Mouse (Mus musculus) megakaryocyte-erythroid progenitor cell, adult 5 weeks (primary cell): Measurements from ENCODE around the gene Syn2. TPM values are rescaled to one million over a fixed set of nuclear protein-coding genes. Genes with fewer than 3 reads are reported as not detected.

Experiments
- polyA plus RNA-seq: library from polyadenylated mRNA; stranded (reverse); fragments of >175 nt; gene quantifications from 2 replicates; pipeline ENCODE4 v1.2.3, GENCODE M21; 2012

The Syn2 gene
- polyA plus RNA-seq: 0.02 TPM in 1 of 2 replicates, not detected in the other

DNA sequence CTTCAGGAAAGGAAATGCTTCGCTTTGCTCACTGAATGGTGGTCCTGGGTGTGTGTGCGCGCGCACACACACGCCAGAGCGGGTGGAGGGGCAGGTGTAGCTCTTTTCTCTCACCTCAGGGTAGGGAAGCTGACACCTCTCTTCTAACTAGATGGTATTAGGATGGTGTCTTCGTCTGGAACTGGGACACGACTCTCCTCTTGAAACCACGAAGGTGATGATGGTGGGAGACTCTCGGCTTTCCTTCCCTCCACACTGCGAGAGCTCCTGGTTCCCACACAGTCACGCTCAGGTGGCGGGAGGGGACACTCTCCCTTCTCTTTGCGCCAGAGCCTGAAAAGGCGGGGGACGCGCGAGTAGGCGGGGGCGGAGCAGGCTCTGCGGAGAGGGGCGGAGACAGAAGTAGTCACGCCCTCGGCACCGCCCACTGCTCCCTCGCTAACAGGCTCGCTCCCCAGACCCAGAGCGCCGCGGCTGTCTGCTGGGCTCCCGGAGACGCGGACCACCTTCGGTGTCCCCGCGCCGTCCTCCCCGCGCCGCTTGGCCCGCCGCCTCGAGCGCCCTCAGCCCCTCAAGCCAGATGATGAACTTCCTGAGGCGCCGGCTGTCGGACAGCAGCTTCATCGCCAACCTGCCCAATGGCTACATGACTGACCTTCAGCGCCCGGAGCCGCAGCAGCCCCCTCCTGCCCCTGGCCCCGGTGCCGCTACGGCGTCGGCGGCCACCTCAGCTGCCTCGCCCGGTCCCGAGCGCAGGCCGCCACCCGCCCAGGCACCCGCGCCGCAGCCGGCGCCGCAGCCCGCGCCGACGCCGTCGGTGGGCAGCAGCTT lies at the start of gene Syn2:
Syn2 (plus strand) TSS at position 402 of the 831 bp plus-strand sequence.

DNA sequence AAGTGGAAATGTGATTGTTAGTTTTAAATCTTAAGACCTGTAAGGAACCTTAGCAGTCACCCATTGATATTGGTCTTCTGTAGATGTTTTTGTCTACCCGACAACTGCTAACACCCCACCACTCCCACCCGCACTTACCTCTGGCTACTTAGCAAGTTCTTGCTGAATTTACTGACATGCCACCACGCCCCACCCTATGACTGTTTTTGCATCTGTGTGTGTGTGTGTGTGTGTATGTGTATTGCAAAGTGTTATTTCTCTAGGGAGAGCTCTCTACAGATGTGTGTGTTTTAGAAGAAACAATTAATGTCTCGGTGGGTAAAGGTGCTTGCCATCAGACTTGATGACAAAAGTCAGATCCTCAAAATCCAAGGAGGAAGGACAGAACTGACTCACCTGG lies 92.3 kb downstream of the Syn2 start, which contains the start of gene Gm17482:
Gm17482 (plus strand) TSS at position 301 of the 400 bp plus-strand sequence.

DNA sequence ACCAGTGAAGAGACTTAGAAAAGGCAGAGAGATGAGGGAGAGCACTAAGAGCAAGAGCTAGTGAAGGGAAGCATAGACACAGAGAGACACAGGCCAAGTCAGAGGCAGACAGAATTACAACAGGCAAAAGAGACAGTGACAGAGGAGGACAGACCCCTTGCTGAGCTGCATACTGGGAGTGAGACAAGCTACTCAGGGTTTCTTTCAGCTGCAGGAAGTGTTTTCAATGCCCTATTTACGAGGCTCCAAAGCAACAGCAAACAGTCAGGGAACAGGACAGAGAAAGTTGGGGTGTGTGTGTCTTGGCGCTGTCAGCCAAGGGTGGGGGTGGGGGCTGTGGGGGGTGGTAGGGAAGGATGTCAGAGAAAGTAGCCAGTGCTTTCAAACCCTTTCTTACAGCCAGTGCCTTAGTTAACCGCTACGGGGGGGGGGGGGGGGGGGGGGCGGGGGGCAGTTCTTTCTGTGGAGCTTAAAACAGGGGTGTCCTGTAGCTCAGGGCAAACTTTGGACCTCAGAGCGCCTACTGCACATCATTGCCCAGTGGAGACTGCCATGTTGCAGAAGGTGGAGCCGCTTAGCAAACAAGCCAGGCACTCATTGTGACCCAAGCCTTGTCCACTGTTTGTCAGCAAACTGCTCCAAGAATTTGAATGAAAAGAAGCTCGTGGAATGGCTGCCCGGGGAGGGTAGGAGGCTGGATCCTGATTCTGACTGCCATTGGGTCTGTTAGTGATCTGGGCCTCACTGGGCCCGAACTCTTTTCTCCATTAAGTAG lies 117.6 kb downstream of the Syn2 start, which contains the start of gene Timp4:
Timp4 (minus strand) TSS at position 107 of the 775 bp plus-strand sequence.

Other genes with a start within 250 kb of the Syn2 start
- gene Vgll4, start 164.9 kb upstream of the Syn2 start, polyA plus RNA-seq: 82.9 and 90.2 TPM in 2 replicates
- gene Tamm41, start 97.0 kb upstream of the Syn2 start, polyA plus RNA-seq: 27.5 and 28.9 TPM in 2 replicates
- not detected in 2 replicates for gene Gm17482, start 92.4 kb downstream of the Syn2 start, polyA plus RNA-seq
- not detected in 2 replicates for gene Timp4, start 117.3 kb downstream of the Syn2 start, polyA plus RNA-seq
- gene Pparg, start 226.0 kb downstream of the Syn2 start, polyA plus RNA-seq: 0.10 and 0.12 TPM in 2 replicates